Mouse (Mus musculus): ENCODE results near the gene Col6a6. TPM values are rescaled to one million over a fixed set of nuclear protein-coding genes. Genes with fewer than 3 reads are reported as not detected.

Col6a6 gene
- polyA plus RNA-seq, 1 experiment from 2014 or later = 1.2 TPM

- no peak overlapping the region for H3K9ac ChIP-seq (ENCODE audit: low read length)
- DNase-seq (ENCODE audit: low spot score) (no peak), ATAC-seq (replicated peaks; ENCODE audit: low FRiP score, low TSS enrichment, low read depth) (no peak)
- WGBS = 90% methylated on average over 5 of the region's 5 CpGs
- H3K4me1 ChIP-seq (replicated peaks; ENCODE audit: control insufficient read depth, insufficient read depth, low read length) = no peaks in the 10 kb centered on the region
- H3K27ac ChIP-seq (ENCODE audit: low read depth) = no peak overlapping the region
- H3K4me2 ChIP-seq (ENCODE audit: low read length) = no peak overlapping the region
- no peaks in the 10 kb centered on the region for H3K36me3 ChIP-seq (ENCODE audit: control insufficient read depth, insufficient read depth, low read length)
- H3K27me3 ChIP-seq (replicated peaks; ENCODE audit: control insufficient read depth, insufficient read depth, low read length) = no peaks in the 10 kb centered on the region
- H3K4me3 ChIP-seq (ENCODE audit: low read depth, low read length) = no peak overlapping the region
- no peaks in the 10 kb centered on the region for H3K9me3 ChIP-seq (ENCODE audit: control insufficient read depth, low read length)
Observed at GRCm38 (mm10) chr9:105814436-105814835, 13.5 kb downstream of the Col6a6 start.

- H3K4me2 ChIP-seq (ENCODE audit: low read length) = no peak overlapping the region
- H3K27ac ChIP-seq (ENCODE audit: low read depth) = no peak overlapping the region
- H3K9ac ChIP-seq (ENCODE audit: low read length) = no peak overlapping the region
- no peaks in the 10 kb centered on the region for H3K36me3 ChIP-seq (ENCODE audit: control insufficient read depth, insufficient read depth, low read length)
- no peak for DNase-seq (ENCODE audit: low spot score)
- H3K9me3 ChIP-seq (ENCODE audit: control insufficient read depth, low read length) = no peaks in the 10 kb centered on the region
- no peaks in the 10 kb centered on the region for H3K4me1 ChIP-seq (replicated peaks; ENCODE audit: control insufficient read depth, insufficient read depth, low read length)
- 62% methylated on average over 7 of the region's 7 CpGs for WGBS
- ATAC-seq (replicated peaks; ENCODE audit: low FRiP score, low TSS enrichment, low read depth) = no peak
- no peak overlapping the region for H3K4me3 ChIP-seq (ENCODE audit: low read depth, low read length)
- no peaks in the 10 kb centered on the region for H3K27me3 ChIP-seq (replicated peaks; ENCODE audit: control insufficient read depth, insufficient read depth, low read length)
Observed at GRCm38 (mm10) chr9:105811458-105811857, 16.5 kb downstream of the Col6a6 start.

DNA sequence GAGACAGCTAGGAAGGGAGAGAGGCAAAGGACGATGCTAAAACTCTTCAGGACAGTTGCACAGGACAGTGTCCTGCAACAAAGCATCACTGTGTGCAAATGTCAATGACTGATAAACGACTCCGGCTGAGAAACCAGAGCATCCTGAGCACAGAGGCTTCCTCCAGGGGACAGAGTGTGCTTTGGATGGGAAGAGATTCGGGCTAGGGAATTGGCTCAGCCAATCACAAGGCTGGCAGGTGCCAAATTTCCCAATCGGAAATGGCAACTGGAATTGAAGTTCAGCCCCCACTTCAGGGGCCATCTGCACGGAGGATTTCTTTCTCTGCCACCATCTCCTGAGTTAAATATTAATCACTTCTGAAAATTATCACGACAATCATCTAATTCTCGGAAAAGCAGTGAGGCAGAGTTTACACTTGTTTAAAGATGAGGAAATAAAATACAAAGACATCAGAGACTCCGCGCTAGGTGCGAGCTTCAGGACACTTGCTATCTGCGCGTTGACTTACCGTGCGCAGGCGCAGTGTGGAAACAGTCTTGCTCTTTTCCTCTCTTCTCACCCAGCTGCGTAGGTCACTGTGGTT lies 18.9 kb downstream of the Col6a6 start:
- H3K9ac ChIP-seq (ENCODE audit: low read length) = no peak overlapping the region
- no peaks in the 10 kb centered on the region for H3K27me3 ChIP-seq (replicated peaks; ENCODE audit: control insufficient read depth, insufficient read depth, low read length)
- no peaks in the 10 kb centered on the region for H3K36me3 ChIP-seq (ENCODE audit: control insufficient read depth, insufficient read depth, low read length)
- H3K4me2 ChIP-seq (ENCODE audit: low read length) = no peak overlapping the region
- DNase-seq (ENCODE audit: low spot score) (no peak), ATAC-seq (replicated peaks; ENCODE audit: low FRiP score, low TSS enrichment, low read depth) (no peak)
- H3K27ac ChIP-seq (ENCODE audit: low read depth) = no peak overlapping the region
- WGBS = 69% methylated on average over 17 of the region's 17 CpGs
- no peaks in the 10 kb centered on the region for H3K9me3 ChIP-seq (ENCODE audit: control insufficient read depth, low read length)
- H3K4me1 ChIP-seq (replicated peaks; ENCODE audit: control insufficient read depth, insufficient read depth, low read length) = no peaks in the 10 kb centered on the region
- H3K4me3 ChIP-seq (ENCODE audit: low read depth, low read length) = no peak overlapping the region

DNA sequence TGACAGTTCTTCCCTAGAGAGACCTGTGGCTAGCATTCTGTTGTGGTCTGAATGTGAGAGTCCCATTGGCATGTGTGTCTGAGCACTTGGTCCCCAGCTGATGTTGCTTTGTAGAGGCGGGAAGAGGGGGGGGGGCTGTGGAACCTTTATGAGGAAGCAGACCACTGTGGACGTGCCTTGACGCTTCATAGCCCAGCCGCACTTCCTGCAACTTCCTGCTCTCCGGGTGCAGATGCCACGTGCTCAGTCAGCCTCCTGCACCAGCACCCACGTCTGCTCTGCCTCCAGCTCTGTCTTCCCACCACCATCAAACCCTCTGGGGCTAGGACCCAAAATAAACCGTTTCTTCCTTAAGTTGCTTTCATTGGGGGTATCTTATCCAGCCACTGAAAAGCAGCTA lies 24.5 kb downstream of the Col6a6 start:
- no peak for ATAC-seq (replicated peaks; ENCODE audit: low FRiP score, low TSS enrichment, low read depth)
- H3K36me3 ChIP-seq (ENCODE audit: control insufficient read depth, insufficient read depth, low read length) = no peaks in the 10 kb centered on the region
- no peak overlapping the region for H3K4me3 ChIP-seq (ENCODE audit: low read depth, low read length)
- no peak overlapping the region for H3K4me2 ChIP-seq (ENCODE audit: low read length)
- 83% methylated on average over 8 of the region's 8 CpGs for WGBS
- H3K9me3 ChIP-seq (ENCODE audit: control insufficient read depth, low read length) = no peaks in the 10 kb centered on the region
- no peak overlapping the region for H3K27ac ChIP-seq (ENCODE audit: low read depth)
- no peak overlapping the region for H3K9ac ChIP-seq (ENCODE audit: low read length)
- H3K4me1 ChIP-seq (replicated peaks; ENCODE audit: control insufficient read depth, insufficient read depth, low read length) = no peaks in the 10 kb centered on the region
- no peak for DNase-seq (ENCODE audit: low spot score)
- no peaks in the 10 kb centered on the region for H3K27me3 ChIP-seq (replicated peaks; ENCODE audit: control insufficient read depth, insufficient read depth, low read length)

DNA sequence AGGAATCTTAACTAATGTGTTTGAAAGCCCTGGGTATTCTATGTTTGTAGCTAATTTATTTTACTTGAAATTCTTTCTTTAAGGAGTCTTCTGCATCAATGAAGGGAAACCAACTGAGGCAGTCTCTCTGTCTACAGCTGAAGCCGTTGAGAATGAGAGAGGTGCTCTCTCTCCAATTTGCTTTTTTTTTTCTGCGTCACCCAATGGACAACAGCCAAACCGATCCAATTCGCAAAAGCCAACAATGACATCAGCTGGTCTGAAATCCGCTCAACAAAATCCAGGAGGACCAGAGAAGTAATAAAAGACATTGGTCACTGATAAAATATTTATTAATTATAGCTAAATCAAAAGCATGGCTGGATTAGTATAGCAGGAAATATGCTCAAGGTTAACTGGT lies 26.5 kb downstream of the Col6a6 start:
- Histone ChIP-seq H3K4me1 (replicated peaks; ENCODE audit: control insufficient read depth, insufficient read depth, low read length) (peaks cover under 1% of the 10 kb centered on the region; the same call in 1 of the 2 replicates), H3K9me3 (ENCODE audit: control insufficient read depth, low read length) (no peaks in the 10 kb centered on the region), H3K27ac (ENCODE audit: low read depth) (no peak overlapping the region), H3K4me3 (ENCODE audit: low read depth, low read length) (no peak overlapping the region), H3K4me2 (ENCODE audit: low read length) (no peak overlapping the region), H3K36me3 (ENCODE audit: control insufficient read depth, insufficient read depth, low read length) (no peaks in the 10 kb centered on the region), H3K27me3 (replicated peaks; ENCODE audit: control insufficient read depth, insufficient read depth, low read length) (no peaks in the 10 kb centered on the region), H3K9ac (ENCODE audit: low read length) (no peak overlapping the region)
- ATAC-seq (replicated peaks; ENCODE audit: low FRiP score, low TSS enrichment, low read depth) (no peak), DNase-seq (ENCODE audit: low spot score) (no peak)
- WGBS = 93% methylated on average over 5 of the region's 5 CpGs

- Histone ChIP-seq H3K36me3 (ENCODE audit: control insufficient read depth, insufficient read depth, low read length) (no peaks in the 10 kb centered on the region), H3K27me3 (replicated peaks; ENCODE audit: control insufficient read depth, insufficient read depth, low read length) (no peaks in the 10 kb centered on the region), H3K4me2 (ENCODE audit: low read length) (no peak overlapping the region), H3K9me3 (ENCODE audit: control insufficient read depth, low read length) (no peaks in the 10 kb centered on the region), H3K4me3 (ENCODE audit: low read depth, low read length) (no peak overlapping the region), H3K4me1 (replicated peaks; ENCODE audit: control insufficient read depth, insufficient read depth, low read length) (peaks cover 12% of the 10 kb centered on the region), H3K9ac (ENCODE audit: low read length) (no peak overlapping the region), H3K27ac (ENCODE audit: low read depth) (no peak overlapping the region)
- 82% methylated on average over 5 of the region's 5 CpGs for WGBS
- DNase-seq (ENCODE audit: low spot score) (no peak), ATAC-seq (replicated peaks; ENCODE audit: low FRiP score, low TSS enrichment, low read depth) (no peak)
Observed at GRCm38 (mm10) chr9:105800286-105800685, 27.7 kb downstream of the Col6a6 start.

DNA sequence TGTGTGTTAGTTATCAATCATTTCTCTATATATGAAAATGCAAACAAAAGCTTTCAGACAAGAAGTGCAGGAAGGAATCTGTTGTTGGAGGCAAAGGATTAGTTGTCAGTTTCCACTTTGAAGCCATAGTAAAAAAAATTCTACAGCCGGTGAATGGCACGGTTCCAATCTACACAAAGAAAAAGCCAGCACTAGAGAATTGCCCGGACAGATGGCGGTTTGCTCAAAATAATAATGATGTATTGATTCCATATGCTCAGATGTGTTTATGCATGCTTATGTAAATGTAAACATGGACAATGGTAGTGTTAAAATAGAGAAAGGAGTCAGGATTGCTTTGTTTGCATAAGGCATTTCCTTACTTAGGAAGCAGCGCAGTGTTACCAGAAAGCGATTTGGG lies 31.8 kb downstream of the Col6a6 start:
- DNase-seq (ENCODE audit: low spot score) (no peak), ATAC-seq (replicated peaks; ENCODE audit: low FRiP score, low TSS enrichment, low read depth) (no peak)
- peaks cover 17% of the 10 kb centered on the region for H3K4me1 ChIP-seq (replicated peaks; ENCODE audit: control insufficient read depth, insufficient read depth, low read length)
- no peaks in the 10 kb centered on the region for H3K27me3 ChIP-seq (replicated peaks; ENCODE audit: control insufficient read depth, insufficient read depth, low read length)
- 39% methylated on average over 6 of the region's 6 CpGs for WGBS
- H3K9me3 ChIP-seq (ENCODE audit: control insufficient read depth, low read length) = no peaks in the 10 kb centered on the region
- no peak overlapping the region for H3K9ac ChIP-seq (ENCODE audit: low read length)
- no peak overlapping the region; the same call in 1 of the 2 replicates for H3K27ac ChIP-seq (ENCODE audit: low read depth)
- no peaks in the 10 kb centered on the region for H3K36me3 ChIP-seq (ENCODE audit: control insufficient read depth, insufficient read depth, low read length)
- H3K4me2 ChIP-seq (ENCODE audit: low read length) = peak overlapping the region; percentile 13
- H3K4me3 ChIP-seq (ENCODE audit: low read depth, low read length) = no peak overlapping the region

DNA sequence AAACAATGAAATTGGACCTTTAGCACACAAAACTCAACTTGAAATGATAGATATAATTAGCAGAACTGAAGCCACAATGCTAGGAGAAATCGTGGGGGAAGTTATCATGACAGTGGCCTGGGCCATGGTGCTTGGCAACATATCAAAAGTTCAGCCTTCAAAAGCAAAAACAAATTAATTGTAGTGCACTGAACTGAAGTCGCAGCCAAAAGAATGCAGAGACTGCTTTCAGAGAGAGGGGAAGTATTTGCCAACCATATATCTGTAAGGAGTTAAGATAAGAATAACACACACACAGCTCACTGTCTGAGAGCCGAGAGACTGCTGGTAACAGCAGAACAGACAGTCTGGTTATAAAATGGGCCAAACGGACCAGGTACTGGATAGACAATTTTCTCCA lies 33.0 kb downstream of the Col6a6 start:
- Histone ChIP-seq H3K4me1 (replicated peaks; ENCODE audit: control insufficient read depth, insufficient read depth, low read length) (peaks cover 17% of the 10 kb centered on the region), H3K4me2 (ENCODE audit: low read length) (no peak overlapping the region), H3K36me3 (ENCODE audit: control insufficient read depth, insufficient read depth, low read length) (no peaks in the 10 kb centered on the region), H3K27me3 (replicated peaks; ENCODE audit: control insufficient read depth, insufficient read depth, low read length) (no peaks in the 10 kb centered on the region), H3K27ac (ENCODE audit: low read depth) (no peak overlapping the region), H3K9ac (ENCODE audit: low read length) (no peak overlapping the region), H3K9me3 (ENCODE audit: control insufficient read depth, low read length) (no peaks in the 10 kb centered on the region), H3K4me3 (ENCODE audit: low read depth, low read length) (no peak overlapping the region)
- DNase-seq (ENCODE audit: low spot score) (no peak), ATAC-seq (replicated peaks; ENCODE audit: low FRiP score, low TSS enrichment, low read depth) (no peak)
- 29% methylated on average over 4 of the region's 4 CpGs for WGBS

DNA sequence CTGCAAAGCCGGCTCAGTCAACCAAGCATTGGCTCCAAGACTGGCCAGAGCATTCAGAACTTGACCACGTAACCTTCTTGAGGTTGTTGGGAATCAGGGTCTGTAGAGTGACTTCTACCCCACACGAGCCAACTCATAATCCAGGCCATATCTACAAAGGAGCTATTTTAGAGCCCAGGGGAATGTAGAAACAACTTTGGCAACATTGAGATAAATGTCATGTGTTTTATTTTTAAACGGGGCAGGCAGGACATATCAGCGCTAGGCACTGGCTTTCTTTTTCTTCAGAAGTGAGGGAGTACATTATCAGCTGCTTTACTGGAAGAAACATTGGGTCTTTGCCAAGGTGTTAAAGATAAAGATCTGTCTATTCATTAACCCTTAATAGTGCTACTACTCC lies 36.1 kb downstream of the Col6a6 start:
- ATAC-seq (replicated peaks; ENCODE audit: low FRiP score, low TSS enrichment, low read depth) = no peak
- H3K9me3 ChIP-seq (ENCODE audit: control insufficient read depth, low read length) = no peaks in the 10 kb centered on the region
- 49% methylated on average over 5 of the region's 5 CpGs for WGBS
- H3K27ac ChIP-seq (ENCODE audit: low read depth) = no peak overlapping the region
- no peak overlapping the region for H3K4me2 ChIP-seq (ENCODE audit: low read length)
- H3K4me3 ChIP-seq (ENCODE audit: low read depth, low read length) = no peak overlapping the region
- H3K9ac ChIP-seq (ENCODE audit: low read length) = no peak overlapping the region
- H3K4me1 ChIP-seq (replicated peaks; ENCODE audit: control insufficient read depth, insufficient read depth, low read length) = peaks cover 36% of the 10 kb centered on the region
- DNase-seq (ENCODE audit: low spot score) = no peak
- no peaks in the 10 kb centered on the region for H3K27me3 ChIP-seq (replicated peaks; ENCODE audit: control insufficient read depth, insufficient read depth, low read length)
- no peaks in the 10 kb centered on the region for H3K36me3 ChIP-seq (ENCODE audit: control insufficient read depth, insufficient read depth, low read length)
